Mouse (Mus musculus) ES-E14 (cell line): ENCODE results near the gene Hbb-bh1. TPM values are rescaled to one million over a fixed set of nuclear protein-coding genes. Genes with fewer than 3 reads are reported as not detected.

Experiments
- DNase-seq: peaks from one replicate; pipeline ENCODE4 v3.0.0-alpha.2; 2013; ENCODE audit warnings: low read depth, low spot score
- H3K27ac ChIP-seq: 2 replicates; pipeline ENCODE4 v1.5.1; 2012; ENCODE audit warnings: low read depth, mild to moderate bottlenecking, low read length, moderate library complexity, mixed read lengths; ENCODE audit not compliant: poor library complexity, insufficient read depth, severe bottlenecking
- H3K36me3 ChIP-seq: 2 replicates; pipeline ENCODE4 v1.6.1; 2012; ENCODE audit warnings: mild to moderate bottlenecking, low read length, moderate library complexity, mixed read lengths; ENCODE audit not compliant: control insufficient read depth, poor library complexity, insufficient read depth, severe bottlenecking
- H3K4me1 ChIP-seq, 2 experiments: fragments of 150-350 bp in 1 of 2; sonication (generic) in 1 of 2; 2 replicates each; pipeline ENCODE4 v1.6.1; 2012; ENCODE audit warnings: low read length in 2 of 2, mild to moderate bottlenecking in 1 of 2, mixed read lengths in 1 of 2; ENCODE audit not compliant: control insufficient read depth in 2 of 2, insufficient read depth in 2 of 2, poor library complexity in 1 of 2
- H3K4me3 ChIP-seq, 2 experiments: fragments of 150-350 bp in 1 of 2; sonication (generic) in 1 of 2; 2 replicates each; pipeline ENCODE4 v1.5.1; 2012; ENCODE audit warnings: low read length in 2 of 2, low read depth in 1 of 2, mild to moderate bottlenecking in 1 of 2, mixed read lengths in 1 of 2; ENCODE audit not compliant: insufficient read depth in 1 of 2, poor library complexity in 1 of 2, severe bottlenecking in 1 of 2
- H3K9ac ChIP-seq: 2 replicates; pipeline ENCODE4 v1.6.1; 2012; ENCODE audit warnings: low read depth, mild to moderate bottlenecking, low read length, mixed read lengths; ENCODE audit not compliant: poor library complexity, insufficient read depth, severe bottlenecking
- H3K9me3 ChIP-seq: fragments of 150-350 bp; sonication (generic); 2 replicates; pipeline ENCODE4 v1.6.1; 2012; ENCODE audit warnings: low read depth, mild to moderate bottlenecking, low read length; ENCODE audit not compliant: control insufficient read depth, insufficient read depth
- CHD2 ChIP-seq: IDR thresholded peaks from 2 replicates; pipeline ENCODE4 v1.6.1; 2014; ENCODE audit warnings: mild to moderate bottlenecking, low read depth, low read length, inconsistent platforms
- HCFC1 ChIP-seq: IDR thresholded peaks from 2 replicates; pipeline ENCODE4 v1.6.1; 2012; ENCODE audit warnings: low read length, inconsistent platforms, borderline replicate concordance; ENCODE audit not compliant: insufficient read depth
- MAFK ChIP-seq: IDR thresholded peaks from 2 replicates; pipeline ENCODE4 v1.6.1; 2014; ENCODE audit warnings: mild to moderate bottlenecking, low read depth, low read length, inconsistent platforms; ENCODE audit not compliant: insufficient read depth
- ZC3H11A ChIP-seq: IDR thresholded peaks from 2 replicates; pipeline ENCODE4 v1.6.1; 2012; ENCODE audit warnings: low read depth, mild to moderate bottlenecking, inconsistent platforms, low read length, borderline replicate concordance
- ZNF384 ChIP-seq: IDR thresholded peaks from 2 replicates; pipeline ENCODE4 v1.6.1; 2012; ENCODE audit warnings: low read depth, low read length, inconsistent platforms
- in situ Hi-C, 2 experiments: fragments of 600-800 bp; cut with MboI; formaldehyde crosslinking; loops; one replicate each; pipeline ENCODE4 v1.15.1; 2025; ENCODE audit warnings: low sequenced_read_pairs in 2 of 2, inconsistent platforms in 1 of 2; ENCODE audit not compliant: unreplicated experiment in 2 of 2
- total RNA-seq: library from RNA; depleted of rRNA; stranded (reverse); fragments of 300-350 nt; gene quantifications from 2 replicates; pipeline ENCODE4 v1.2.3, GENCODE M21; 2012

Hbb-bh1 gene
- total RNA-seq, 1 experiment: not detected

DNA sequence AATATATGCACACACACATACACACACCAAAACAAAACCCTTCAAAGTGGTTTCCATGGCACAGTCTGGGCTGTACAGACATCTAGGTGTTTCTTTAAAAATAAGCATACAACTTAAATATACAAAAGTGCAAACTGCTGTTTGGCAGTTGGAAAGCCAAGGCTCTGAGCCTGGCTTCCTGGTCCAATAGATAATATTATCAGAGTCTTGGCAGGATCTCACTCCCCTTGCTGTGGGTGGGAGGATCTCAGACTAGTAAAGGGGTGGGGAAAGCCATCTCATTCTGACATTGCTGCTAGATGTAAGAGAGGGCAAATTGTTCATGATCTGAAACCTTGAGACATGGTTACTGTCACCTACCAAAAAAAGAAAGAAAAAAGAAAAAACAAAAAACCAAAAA, 27.7 kb upstream of the Hbb-bh1 start:
- in situ Hi-C loops: no loop called here
- Histone ChIP-seq H3K27ac (no peak overlapping the region), H3K4me3 (no peak overlapping the region), H3K9me3 (no peaks in the 10 kb centered on the region), H3K36me3 (no peaks in the 10 kb centered on the region), H3K4me1 (no peaks in the 10 kb centered on the region), H3K9ac (no peak overlapping the region)
- no peak for TF ChIP-seq ZNF384
- TF ChIP-seq HCFC1: no peak
- TF ChIP-seq MAFK: no peak
- no peak for TF ChIP-seq CHD2
- no peak for TF ChIP-seq ZC3H11A
- DNase-seq: no peak

GRCm38 (mm10) chr7:103865716-103866115, 22.8 kb upstream of the Hbb-bh1 start:
- DNase-seq: no peak
- no peak for TF ChIP-seq ZNF384
- no peak for TF ChIP-seq CHD2

DNA sequence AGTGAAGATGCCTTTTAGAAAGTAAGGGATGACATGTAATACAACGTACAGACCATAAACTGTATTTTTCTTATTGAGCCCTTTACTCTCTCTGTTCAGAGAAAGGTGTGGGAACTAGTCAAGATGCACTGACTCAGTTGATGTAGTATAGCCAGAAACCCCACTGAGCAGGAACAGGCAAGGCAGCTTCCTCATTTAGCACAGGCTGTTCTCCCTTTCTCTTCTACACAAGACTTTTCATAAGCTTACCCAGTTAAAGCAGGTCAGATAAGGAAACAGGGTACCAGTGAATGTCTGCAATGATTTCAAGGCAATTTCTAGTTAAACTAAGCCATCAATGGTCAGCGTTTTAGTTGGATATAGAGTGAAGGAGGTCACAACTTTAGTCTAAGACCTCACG, 18.6 kb upstream of the Hbb-bh1 start:
- DNase-seq: no peak
- 0 out of 4 replicates have a peak, but pooled peaks cover 0 to 3% of the 10 kb centered on the region in 2 experiments for H3K4me1 ChIP-seq
- in situ Hi-C loops: no loop called here
- H3K4me3 ChIP-seq: no peak overlapping the region
- TF ChIP-seq MAFK (no peak), CHD2 (no peak), ZC3H11A (no peak), ZNF384 (no peak), HCFC1 (no peak)
- no peaks in the 10 kb centered on the region for H3K36me3 ChIP-seq
- no peak overlapping the region for H3K27ac ChIP-seq
- no peak overlapping the region for H3K9ac ChIP-seq
- no peaks in the 10 kb centered on the region for H3K9me3 ChIP-seq

More at GRCm38 (mm10) chr7:103865716-103866115, 22.8 kb upstream of the Hbb-bh1 start:
- Histone ChIP-seq H3K36me3 (no peaks in the 10 kb centered on the region), H3K4me1 (0 out of 4 replicates have a peak, but pooled peaks cover 0 to 3% of the 10 kb centered on the region in 2 experiments), H3K27ac (no peak overlapping the region), H3K9ac (no peak overlapping the region), H3K9me3 (no peaks in the 10 kb centered on the region), H3K4me3 (no peak overlapping the region)
- in situ Hi-C loops: no loop called here

- H3K4me1 ChIP-seq: 0 out of 4 replicates have a peak, but pooled peaks cover 0 to 3% of the 10 kb centered on the region in 2 experiments
- DNase-seq: peak; percentile 77
- in situ Hi-C loops: no loop called here
- no peak overlapping the region for H3K27ac ChIP-seq
- TF ChIP-seq CHD2 (no peak), ZNF384 (no peak), ZC3H11A (no peak), MAFK (peak; percentile 98), HCFC1 (no peak)
- H3K9me3 ChIP-seq: no peaks in the 10 kb centered on the region
- no peaks in the 10 kb centered on the region for H3K36me3 ChIP-seq
- no peak overlapping the region for H3K4me3 ChIP-seq
- no peak overlapping the region for H3K9ac ChIP-seq
Measured at GRCm38 (mm10) chr7:103860855-103861254, 17.9 kb upstream of the Hbb-bh1 start.

- H3K9me3 ChIP-seq: no peaks in the 10 kb centered on the region
- no peak for DNase-seq
- H3K36me3 ChIP-seq: no peaks in the 10 kb centered on the region
- no peak overlapping the region for H3K4me3 ChIP-seq
- no peak overlapping the region for H3K27ac ChIP-seq
- in situ Hi-C loops: no loop called here
- no peak overlapping the region for H3K9ac ChIP-seq
- 0 out of 4 replicates have a peak, but pooled peaks cover 0 to 3% of the 10 kb centered on the region in 2 experiments for H3K4me1 ChIP-seq
- TF ChIP-seq ZC3H11A (no peak), HCFC1 (no peak), ZNF384 (no peak), CHD2 (no peak), MAFK (no peak)
Measured at GRCm38 (mm10) chr7:103859076-103859475, 16.1 kb upstream of the Hbb-bh1 start.
